Mouse (Mus musculus) G1E (cell line): ENCODE measurements around the gene Cited1. TPM values are rescaled to one million over a fixed set of nuclear protein-coding genes. Genes with fewer than 3 reads are reported as not detected.
"Not testable (repeated sequence)": the region's sequence is repeated elsewhere in the genome, so short reads cannot be mapped to it uniquely, and the experiment has no call there.

Experiments used
- ATAC-seq: 2 replicates; pipeline ENCODE4 v1.8.0; 2016; ENCODE audit warnings: mild to moderate bottlenecking; ENCODE audit not compliant: insufficient number of reproducible peaks, poor library complexity, low FRiP score, severe bottlenecking; ENCODE audit errors: extremely low read depth
- DNase-seq: peaks from one replicate; pipeline ENCODE4 v3.0.0; 2012; ENCODE audit warnings: low spot score
- H3K27me3 ChIP-seq: 2 replicates; pipeline ENCODE4 v1.6.1; 2012; ENCODE audit warnings: mild to moderate bottlenecking, low read length, inconsistent platforms; ENCODE audit not compliant: insufficient read depth
- H3K36me3 ChIP-seq: replicated peaks from 2 replicates; pipeline ENCODE3; 2012; ENCODE audit warnings: mild to moderate bottlenecking, inconsistent platforms
- H3K4me1 ChIP-seq: 2 replicates; pipeline ENCODE4 v1.6.1; 2012; ENCODE audit warnings: low read depth, low read length, inconsistent platforms, mixed read lengths; ENCODE audit not compliant: insufficient read depth
- H3K4me3 ChIP-seq: 2 replicates; pipeline ENCODE4 v1.5.1; 2012; ENCODE audit warnings: low read depth, mild to moderate bottlenecking, inconsistent platforms, low read length, moderate library complexity, mixed read lengths
- H3K9me3 ChIP-seq: replicated peaks from 2 replicates; pipeline ENCODE4 v1.6.1; 2012; ENCODE audit warnings: inconsistent platforms
- CTCF ChIP-seq: IDR thresholded peaks from 2 replicates; pipeline ENCODE4 v1.5.1; 2012; ENCODE audit warnings: low read depth, low read length, inconsistent platforms, mixed read lengths
- GATA1 ChIP-seq: IDR thresholded peaks from 2 replicates; pipeline ENCODE4 v1.6.1; 2012; ENCODE audit warnings: borderline replicate concordance, low read length, inconsistent platforms, mixed read lengths
- GATA2 ChIP-seq: IDR thresholded peaks from 2 replicates; pipeline ENCODE4 v1.6.1; 2012; ENCODE audit warnings: low read depth, low read length, inconsistent platforms, borderline replicate concordance
- POLR2AphosphoS5 ChIP-seq: IDR thresholded peaks from 2 replicates; pipeline ENCODE4 v1.6.1; 2012; ENCODE audit warnings: low read depth, low read length, inconsistent platforms; ENCODE audit not compliant: insufficient replicate concordance
- TAL1 ChIP-seq: conservative IDR thresholded peaks from 2 replicates; pipeline ENCODE4 v1.6.1; 2012; ENCODE audit warnings: low read depth, low read length, inconsistent platforms, mixed read lengths
- polyA plus RNA-seq: library from polyadenylated mRNA; stranded (reverse); fragments of >175 nt; gene quantifications from 2 replicates; pipeline ENCODE4 v1.2.3, GENCODE M21; 2012
- total RNA-seq, 2 experiments: library from RNA; stranded (forward) in 1 of 2; stranded (reverse) in 1 of 2; fragments of 200-1000 nt in 1 of 2; fragments of >200 nt in 1 of 2; fragmentation: Nextera tagmentation in 1 of 2; gene quantifications; 2 replicates each; pipeline ENCODE4 v1.2.3; 2014 to 2017

Gene Cited1
- total and polyA plus RNA-seq, 3 experiments, result 1.7 to 3.8 TPM; not detected in 1

DNA sequence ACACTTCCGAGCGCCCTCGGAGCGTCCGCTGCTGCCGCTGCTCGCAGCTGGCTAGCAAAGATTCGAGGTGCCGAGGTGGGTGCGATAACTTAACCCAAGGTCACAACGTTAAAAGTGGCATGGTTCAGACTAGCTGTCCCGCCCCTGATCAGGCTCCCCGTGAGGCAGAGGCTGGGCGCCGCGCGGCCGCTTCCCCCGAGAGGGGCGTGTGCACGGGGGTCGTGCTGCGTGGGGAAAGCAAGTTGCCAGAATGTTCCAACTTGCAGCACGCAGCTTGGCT is 1.1 kb downstream of the Cited1 start:
- TF ChIP-seq GATA2, result no peak
- no peak for TF ChIP-seq POLR2AphosphoS5
- no peak for TF ChIP-seq CTCF
- no peak for TF ChIP-seq TAL1
- TF ChIP-seq GATA1, result no peak
- peak; percentile 4 for DNase-seq
- no peak overlapping the region; the same call in 1 of the 2 replicates for H3K4me3 ChIP-seq
- peaks cover 48% of the 10 kb centered on the region for H3K27me3 ChIP-seq
- no peaks in the 10 kb centered on the region for H3K4me1 ChIP-seq
- peaks cover 2% of the 10 kb centered on the region for H3K36me3 ChIP-seq
- no peak for ATAC-seq
- no peaks in the 10 kb centered on the region for H3K9me3 ChIP-seq

DNA sequence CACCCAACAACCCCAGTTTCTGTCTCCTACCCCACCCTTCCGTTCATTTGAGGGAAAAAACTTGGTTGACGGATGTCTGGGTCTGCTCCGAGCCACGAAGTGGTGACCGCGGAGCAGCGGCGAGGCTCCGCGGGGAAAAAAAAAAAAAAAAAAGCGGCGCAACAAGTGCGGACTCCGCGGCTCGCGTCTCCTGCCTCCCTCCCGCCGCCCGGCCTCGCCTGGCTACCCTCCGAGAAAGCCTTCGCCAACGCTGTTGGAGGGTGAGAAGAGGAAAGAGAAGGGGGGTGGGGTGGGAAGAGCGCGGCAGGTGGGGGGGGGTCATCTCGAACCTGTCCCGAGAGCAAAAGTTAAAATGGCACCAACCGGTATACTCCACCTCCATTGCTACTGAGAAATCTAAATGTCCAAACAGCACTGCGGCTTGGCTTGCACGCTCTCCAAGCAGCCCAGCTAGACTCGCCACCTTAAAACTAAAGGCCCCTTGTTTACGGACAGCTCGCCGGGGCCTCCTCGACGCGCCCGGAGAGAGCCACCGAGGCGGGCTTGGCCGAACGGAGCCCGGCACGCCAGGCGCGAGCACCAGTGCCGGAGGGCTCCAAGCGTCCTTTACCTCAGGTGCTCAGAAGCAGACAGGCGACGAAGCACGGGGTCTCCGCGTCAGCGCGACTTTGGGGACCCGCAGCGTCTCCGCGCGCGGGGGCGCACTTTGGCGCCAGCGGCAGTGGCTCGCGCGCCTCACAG is 1.7 kb downstream of the Cited1 start:
- no peak for TF ChIP-seq TAL1
- no peak for TF ChIP-seq CTCF
- no peak for TF ChIP-seq GATA2
- TF ChIP-seq GATA1, result no peak
- TF ChIP-seq POLR2AphosphoS5, result no peak
- peaks cover 48% of the 10 kb centered on the region for H3K27me3 ChIP-seq
- no peak overlapping the region; the same call in 1 of the 2 replicates for H3K4me3 ChIP-seq
- no peak for DNase-seq
- no peaks in the 10 kb centered on the region for H3K4me1 ChIP-seq
- peaks cover 2% of the 10 kb centered on the region for H3K36me3 ChIP-seq
- ATAC-seq, result no peak
- H3K9me3 ChIP-seq, result no peaks in the 10 kb centered on the region

DNA sequence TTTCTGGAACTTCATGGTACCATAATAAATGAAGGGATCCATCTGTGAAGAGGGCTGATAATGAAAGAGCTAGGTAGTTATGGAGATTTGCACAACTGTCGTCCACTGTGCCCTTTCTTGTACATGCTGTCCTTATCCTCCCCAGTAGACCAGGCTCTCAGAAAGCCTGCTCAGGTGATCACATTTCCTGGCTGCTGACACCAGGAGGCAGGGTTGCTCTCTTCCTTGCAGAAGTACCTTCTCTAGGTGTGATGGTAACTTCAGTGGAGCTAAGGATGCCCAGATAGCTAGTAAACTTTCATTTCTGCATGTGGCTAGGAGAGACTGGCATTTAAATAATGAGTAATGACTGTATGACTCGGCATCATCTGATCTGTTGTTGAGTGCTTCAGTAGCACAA is 7.6 kb downstream of the Cited1 start:
- no peak for TF ChIP-seq TAL1
- no peak for TF ChIP-seq GATA1
- TF ChIP-seq POLR2AphosphoS5, result no peak
- TF ChIP-seq GATA2, result no peak
- TF ChIP-seq CTCF, result no peak
- Histone ChIP-seq H3K36me3 (peaks cover 2% of the 10 kb centered on the region), H3K9me3 (no peaks in the 10 kb centered on the region), H3K4me3 (no peak overlapping the region), H3K4me1 (no peaks in the 10 kb centered on the region), H3K27me3 (peaks cover 7% of the 10 kb centered on the region; the same call in 1 of the 2 replicates)
- ATAC-seq (no peak), DNase-seq (no peak)

DNA sequence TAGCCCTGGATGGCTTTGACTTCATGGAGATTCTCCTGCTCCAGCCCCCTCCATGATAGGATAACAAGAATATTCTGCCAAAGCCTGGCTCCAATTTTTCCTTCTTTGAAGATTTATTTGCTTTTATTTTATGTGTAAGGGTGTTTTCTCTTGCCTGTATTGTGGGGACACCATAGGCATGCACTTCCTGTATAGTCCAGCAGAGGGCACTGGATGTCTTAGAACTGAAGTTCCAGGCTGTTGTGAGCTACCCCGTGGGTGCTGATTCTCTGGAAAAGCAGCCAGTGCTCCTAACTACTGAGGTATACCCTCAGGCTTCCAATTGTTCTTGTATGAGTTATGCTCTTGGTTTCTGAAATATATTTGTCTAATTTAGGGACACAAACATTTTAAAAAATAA is 32.9 kb downstream of the Cited1 start:
- Histone ChIP-seq H3K27me3 (no peaks in the 10 kb centered on the region), H3K36me3 (no peaks in the 10 kb centered on the region), H3K4me3 (no peak overlapping the region), H3K4me1 (no peaks in the 10 kb centered on the region), H3K9me3 (no peaks in the 10 kb centered on the region)
- TF ChIP-seq GATA2 (no peak), CTCF (peak; percentile 52), GATA1 (no peak), POLR2AphosphoS5 (no peak), TAL1 (no peak)
- DNase-seq, result peak; percentile 1
- ATAC-seq, result no peak

DNA sequence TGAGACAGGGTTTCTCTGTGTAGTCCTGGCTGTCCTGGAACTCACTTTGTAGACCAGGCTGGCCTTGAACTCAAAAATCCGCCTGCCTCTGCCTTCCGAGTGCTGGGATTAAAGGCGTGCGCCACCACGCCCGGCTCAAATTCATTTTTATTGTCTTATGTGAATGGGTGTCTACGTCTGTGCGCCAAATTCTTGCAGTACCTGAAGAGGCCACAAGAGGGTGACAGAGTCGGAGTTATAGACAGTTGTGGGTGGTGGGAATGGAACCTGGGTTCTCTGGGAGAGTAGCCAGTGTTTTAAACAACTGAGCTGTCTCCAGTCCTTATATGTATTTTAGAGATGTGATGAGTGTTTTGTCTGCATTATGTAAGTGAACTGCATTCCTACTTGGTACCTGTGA is 36.6 kb downstream of the Cited1 start:
- H3K27me3 ChIP-seq, H3K9me3 ChIP-seq, H3K4me1 ChIP-seq, ATAC-seq, DNase-seq, H3K4me3 ChIP-seq, H3K36me3 ChIP-seq: not testable (repeated sequence)
- peak; percentile 30; the same call in 1 of the 2 replicates for TF ChIP-seq CTCF

Other genes starting within 250 kb of the Cited1 start
- not detected in 2 replicates for gene Rtl5, start 180.9 kb downstream of the Cited1 start, total RNA-seq (2014; fragmentation: Nextera tagmentation)
- 0.12 and 0.82 TPM in 2 replicates for gene Rtl5, start 180.9 kb downstream of the Cited1 start, total RNA-seq (2017)
- 0.02 TPM in 1 of 2 replicates, not detected in the other for gene Rtl5, start 180.9 kb downstream of the Cited1 start, polyA plus RNA-seq
- 45.8 and 49.2 TPM in 2 replicates for gene Pin4, start 132.7 kb downstream of the Cited1 start, total RNA-seq (2014; fragmentation: Nextera tagmentation)
- 88.2 and 126 TPM in 2 replicates for gene Pin4, start 132.7 kb downstream of the Cited1 start, total RNA-seq (2017)
- gene Pin4, start 132.7 kb downstream of the Cited1 start, polyA plus RNA-seq, result 13.3 and 13.4 TPM in 2 replicates
- 20.7 and 22.0 TPM in 2 replicates for gene Ercc6l, start 95.1 kb downstream of the Cited1 start, total RNA-seq (2014; fragmentation: Nextera tagmentation)
- gene Ercc6l, start 95.1 kb downstream of the Cited1 start, total RNA-seq (2017), result 36.0 and 40.9 TPM in 2 replicates
- gene Ercc6l, start 95.1 kb downstream of the Cited1 start, polyA plus RNA-seq, result 0.80 and 1.2 TPM in 2 replicates
- gene Rps4x, start 62.8 kb downstream of the Cited1 start, total RNA-seq (2014; fragmentation: Nextera tagmentation), result 991 and 1,040 TPM in 2 replicates
- gene Rps4x, start 62.8 kb downstream of the Cited1 start, total RNA-seq (2017), result 2,960 and 3,116 TPM in 2 replicates
- 161 and 175 TPM in 2 replicates for gene Rps4x, start 62.8 kb downstream of the Cited1 start, polyA plus RNA-seq